Mouse (Mus musculus) midbrain, postnatal 0 days (tissue): Measurements from ENCODE around the gene L2hgdh. TPM values are rescaled to one million over a fixed set of nuclear protein-coding genes. Genes with fewer than 3 reads are reported as not detected.

Experiments used
- ATAC-seq: fragments of 200-750 bp; cut with Nextera tagmentation; 2 replicates; pipeline ENCODE4 v1.8.0; 2017; ENCODE audit warnings: moderate number of reproducible peaks, mild to moderate bottlenecking, moderate TSS enrichment, moderate library complexity; ENCODE audit not compliant: low FRiP score
- DNase-seq: peaks from one replicate; pipeline ENCODE4 v3.0.0-alpha.2; 2015; ENCODE audit warnings: low spot score
- H3K27ac ChIP-seq: fragments of 300-500 bp; sonication (generic); 2 replicates; pipeline ENCODE4 v1.5.1; 2014; ENCODE audit warnings: low read depth, mild to moderate bottlenecking, low read length, mixed read lengths
- H3K27me3 ChIP-seq: fragments of 300-500 bp; sonication (generic); 2 replicates; pipeline ENCODE4 v1.6.1; 2014; ENCODE audit warnings: low read length, control low read depth, mixed read lengths; ENCODE audit not compliant: insufficient read depth
- H3K36me3 ChIP-seq: fragments of 300-500 bp; sonication (generic); 2 replicates; pipeline ENCODE4 v1.6.1; 2014; ENCODE audit warnings: low read length, control low read depth, mixed read lengths; ENCODE audit not compliant: insufficient read depth
- H3K4me1 ChIP-seq: fragments of 300-500 bp; sonication (generic); 2 replicates; pipeline ENCODE4 v1.6.1; 2014; ENCODE audit warnings: mild to moderate bottlenecking, control low read depth, antibody characterized with exemption, low read length, mixed read lengths; ENCODE audit not compliant: insufficient read depth
- H3K4me2 ChIP-seq: fragments of 300-500 bp; sonication (generic); 2 replicates; pipeline ENCODE4 v1.6.1; 2014; ENCODE audit warnings: low read depth, mild to moderate bottlenecking, low read length, mixed read lengths; ENCODE audit not compliant: poor library complexity, severe bottlenecking
- H3K4me3 ChIP-seq: fragments of 300-500 bp; sonication (generic); 2 replicates; pipeline ENCODE4 v1.5.1; 2014; ENCODE audit warnings: low read depth, mild to moderate bottlenecking, low read length, moderate library complexity
- H3K9ac ChIP-seq: fragments of 300-500 bp; sonication (generic); replicated peaks from 2 replicates; pipeline ENCODE4 v1.6.1; 2014; ENCODE audit warnings: mild to moderate bottlenecking, low read length, moderate library complexity, mixed read lengths; ENCODE audit not compliant: poor library complexity, severe bottlenecking
- H3K9me3 ChIP-seq: fragments of 300-500 bp; sonication (generic); 2 replicates; pipeline ENCODE4 v1.6.1; 2016; ENCODE audit warnings: low read length, control low read depth
- CTCF ChIP-seq: IDR thresholded peaks from 2 replicates; pipeline ENCODE4 v1.5.1; 2016; ENCODE audit warnings: antibody characterized with exemption, mild to moderate bottlenecking
- WGBS: fragments of 180-500 bp; shearing (Covaris S2); extraction: QIAGEN DNeasy Blood & Tissue Kit; methylation state at CpG from one replicate; pipeline ENCODE4 v1.1.7; 2014; 5-methylcytosine and 5-hydroxymethylcytosine counted together
- polyA plus RNA-seq: library from polyadenylated mRNA; unstranded; fragments of >200 nt; fragmentation: Nextera tagmentation; extraction: Ambion mirVana; gene quantifications from 2 replicates; pipeline ENCODE4 v1.2.1, GENCODE M21; 2015
- total RNA-seq: library from RNA; depleted of rRNA; stranded (reverse); fragments of >200 nt; gene quantifications from 2 replicates; pipeline ENCODE4 v1.2.3, GENCODE M21; 2014

L2hgdh gene
- total and polyA plus RNA-seq, 2 experiments from 2014 or later, result 9.8 to 11.0 TPM

- H3K36me3 ChIP-seq, result no peaks in the 10 kb centered on the region
- no peaks in the 10 kb centered on the region for H3K4me1 ChIP-seq
- H3K4me2 ChIP-seq, result no peak overlapping the region
- no peak overlapping the region for H3K9ac ChIP-seq
- no peak for TF ChIP-seq CTCF
- DNase-seq (no peak), ATAC-seq (no peak)
- no peaks in the 10 kb centered on the region for H3K9me3 ChIP-seq
- WGBS, result 81% methylated on average over 2 of the region's 2 CpGs
- H3K27me3 ChIP-seq, result no peaks in the 10 kb centered on the region
- no peak overlapping the region for H3K27ac ChIP-seq
- H3K4me3 ChIP-seq, result no peak overlapping the region
Observed at GRCm38 (mm10) chr12:69761603-69762002, 36.9 kb upstream of the L2hgdh start.

GRCm38 (mm10) chr12:69760743-69761406, 36.2 kb upstream of the L2hgdh start:
- no peak overlapping the region for H3K27ac ChIP-seq
- ATAC-seq, result no peak
- no peaks in the 10 kb centered on the region for H3K27me3 ChIP-seq

GRCm38 (mm10) chr12:69760014-69760413, 35.3 kb upstream of the L2hgdh start:
- Histone ChIP-seq H3K27ac (no peak overlapping the region), H3K4me1 (no peaks in the 10 kb centered on the region), H3K27me3 (no peaks in the 10 kb centered on the region), H3K36me3 (no peaks in the 10 kb centered on the region), H3K9ac (no peak overlapping the region), H3K4me2 (no peak overlapping the region), H3K9me3 (no peaks in the 10 kb centered on the region), H3K4me3 (no peak overlapping the region)
- DNase-seq, result no peak
- TF ChIP-seq CTCF, result no peak
- ATAC-seq, result no peak
- WGBS, result 74% methylated on average over 6 of the region's 6 CpGs

More at GRCm38 (mm10) chr12:69760743-69761406, 36.2 kb upstream of the L2hgdh start:
- Histone ChIP-seq H3K9me3 (no peaks in the 10 kb centered on the region), H3K4me2 (no peak overlapping the region), H3K9ac (0 out of 2 replicates have a peak overlapping the region, but pooled peaks have one; percentile 8), H3K4me1 (no peaks in the 10 kb centered on the region), H3K36me3 (no peaks in the 10 kb centered on the region), H3K4me3 (no peak overlapping the region)
- 87% methylated on average over 20 of the region's 20 CpGs for WGBS
- peak; percentile 20 for DNase-seq
- no peak for TF ChIP-seq CTCF

GRCm38 (mm10) chr12:69759267-69759885, 34.7 kb upstream of the L2hgdh start:
- ATAC-seq, result no peak
- no peak overlapping the region for H3K4me3 ChIP-seq
- no peak overlapping the region for H3K9ac ChIP-seq
- H3K36me3 ChIP-seq, result no peaks in the 10 kb centered on the region
- no peaks in the 10 kb centered on the region for H3K4me1 ChIP-seq
- H3K9me3 ChIP-seq, result no peaks in the 10 kb centered on the region
- H3K27ac ChIP-seq, result no peak overlapping the region
- TF ChIP-seq CTCF, result no peak
- 58% methylated on average over 7 of the region's 7 CpGs for WGBS
- no peak for DNase-seq
- H3K27me3 ChIP-seq, result no peaks in the 10 kb centered on the region
- no peak overlapping the region for H3K4me2 ChIP-seq

- Histone ChIP-seq H3K9me3 (no peaks in the 10 kb centered on the region), H3K4me2 (peak overlapping the region; percentile 33; the same call in 1 of the 2 replicates), H3K4me1 (no peaks in the 10 kb centered on the region), H3K9ac (no peak overlapping the region), H3K27me3 (no peaks in the 10 kb centered on the region), H3K27ac (no peak overlapping the region), H3K36me3 (no peaks in the 10 kb centered on the region), H3K4me3 (0 out of 2 replicates have a peak overlapping the region, but pooled peaks have one; percentile 2)
- ATAC-seq (no peak), DNase-seq (no peak)
- TF ChIP-seq CTCF, result no peak
- WGBS, result 14% methylated on average over 21 of the region's 22 CpGs
Observed at GRCm38 (mm10) chr12:69758221-69759185, 33.8 kb upstream of the L2hgdh start.
